Mouse (Mus musculus): ENCODE measurements at regions not wholly inside any gene's neighbourhood (a gene's known extent, or its start where the extent isn't known, plus 50 kb on each side); places are given as distances from the start of the nearest gene placed in this dataset.

DNA sequence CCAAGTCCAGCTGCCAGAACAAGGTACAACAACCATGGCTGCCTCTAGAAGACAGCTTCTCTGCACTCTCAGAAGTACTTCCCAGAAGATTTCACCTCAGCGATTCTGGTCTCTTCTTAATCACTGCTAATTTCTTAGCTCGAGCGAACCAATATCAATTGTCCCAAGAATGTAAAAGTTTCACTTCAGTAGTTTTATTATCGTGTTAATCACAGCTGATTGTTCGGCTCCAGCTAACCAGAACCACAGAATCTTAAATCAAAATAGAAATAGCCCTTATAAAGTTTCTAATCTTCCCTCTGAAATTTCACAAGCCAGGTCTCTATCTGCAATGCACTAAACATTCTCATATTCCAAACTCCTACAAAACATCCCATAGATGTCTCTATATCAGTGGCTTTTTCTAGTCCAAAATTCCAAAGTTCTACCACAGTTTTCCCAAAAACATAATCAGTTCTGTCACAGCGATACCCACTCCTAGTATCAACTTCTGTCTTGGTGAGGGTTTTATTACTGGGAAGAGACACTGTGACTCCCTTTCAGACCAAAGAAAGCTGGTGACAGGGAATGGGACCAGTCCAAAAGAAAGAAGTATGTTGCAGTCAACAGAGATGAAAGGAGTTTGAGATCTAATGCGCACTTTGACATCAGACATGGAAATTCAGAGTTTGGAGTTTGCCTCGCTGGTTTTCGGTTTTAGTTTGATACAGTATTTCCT, 130.2 kb downstream of the Gm10283 start:
- DNase-seq: no peak

GRCm38 (mm10) chr8:60348291-60348690, 154.7 kb downstream of the Gm10283 start:
- DNase-seq: no peak

DNA sequence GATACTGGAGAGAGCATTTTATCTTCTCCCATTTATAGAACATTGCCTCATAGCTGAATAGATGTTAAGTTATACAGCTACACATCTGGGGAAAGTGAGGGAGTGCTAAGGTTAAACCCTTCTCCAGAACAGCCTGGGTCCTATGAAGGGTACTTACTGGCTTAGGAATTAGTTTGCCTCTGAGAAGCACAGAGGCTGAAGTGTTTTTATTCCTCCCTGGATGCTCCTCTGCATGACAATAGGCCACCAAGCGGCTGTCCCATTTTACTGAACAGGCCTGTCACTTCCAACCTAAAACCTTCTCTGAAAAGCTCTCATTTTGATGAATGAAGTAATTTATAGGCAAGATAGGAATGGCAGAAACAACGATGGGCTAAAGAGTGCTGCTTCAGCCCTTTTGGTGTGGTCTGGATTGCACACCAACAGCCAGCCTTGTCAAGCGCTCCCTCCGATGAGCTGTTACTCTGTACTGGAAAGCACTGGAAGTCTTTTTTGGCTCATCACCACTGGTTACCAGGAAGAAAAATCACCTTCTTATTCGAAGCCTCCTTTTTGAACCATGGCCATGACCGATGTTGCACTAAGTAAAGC, 157.1 kb downstream of the Gm10283 start:
- DNase-seq: no peak

GRCm38 (mm10) chr8:60315478-60315877, 187.5 kb downstream of the Gm10283 start:
- DNase-seq: no peak

- DNase-seq: no peak
These were observed 188.8 kb downstream of the Gm10283 start for GRCm38 (mm10) chr8:60313977-60314854.

DNA sequence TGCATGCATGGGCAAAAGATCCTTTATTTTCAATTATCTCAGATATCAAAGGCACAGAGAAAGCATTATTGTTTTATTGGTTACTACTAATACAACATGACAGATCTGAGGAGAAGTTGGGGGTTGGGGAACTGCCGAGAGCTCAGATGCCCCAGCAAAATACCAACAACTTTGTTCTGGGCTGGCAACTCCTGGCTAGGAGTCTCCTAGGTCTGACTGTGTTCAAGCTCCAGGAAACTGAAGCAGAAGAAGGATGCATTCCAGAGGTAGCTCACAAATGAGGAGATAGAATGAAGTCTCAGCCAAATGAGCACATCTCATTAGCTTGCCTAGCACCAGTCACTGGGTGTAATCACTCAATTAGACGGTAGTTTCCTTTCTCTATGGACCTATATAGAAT, 192.9 kb downstream of the Gm10283 start:
- DNase-seq: no peak

DNA sequence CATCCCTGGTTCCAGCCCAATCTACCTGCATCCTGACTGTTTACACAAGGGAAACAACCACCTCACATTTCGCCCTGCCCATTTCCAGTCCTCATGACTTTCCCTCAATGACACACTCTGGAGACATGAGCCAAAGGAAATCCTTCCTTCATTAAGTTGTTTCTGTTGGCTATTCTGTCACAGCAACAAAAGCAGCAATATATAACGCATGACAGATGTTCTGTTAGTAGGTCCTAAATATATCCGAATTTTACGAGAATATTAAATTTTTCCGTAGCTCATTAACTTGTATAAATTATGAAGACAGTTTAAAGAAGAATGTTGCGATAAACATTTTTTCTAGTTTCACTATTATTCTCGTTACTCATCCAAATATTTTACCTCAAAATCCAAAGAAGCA, 201.7 kb downstream of the Gm10283 start:
- no peak for DNase-seq

DNA sequence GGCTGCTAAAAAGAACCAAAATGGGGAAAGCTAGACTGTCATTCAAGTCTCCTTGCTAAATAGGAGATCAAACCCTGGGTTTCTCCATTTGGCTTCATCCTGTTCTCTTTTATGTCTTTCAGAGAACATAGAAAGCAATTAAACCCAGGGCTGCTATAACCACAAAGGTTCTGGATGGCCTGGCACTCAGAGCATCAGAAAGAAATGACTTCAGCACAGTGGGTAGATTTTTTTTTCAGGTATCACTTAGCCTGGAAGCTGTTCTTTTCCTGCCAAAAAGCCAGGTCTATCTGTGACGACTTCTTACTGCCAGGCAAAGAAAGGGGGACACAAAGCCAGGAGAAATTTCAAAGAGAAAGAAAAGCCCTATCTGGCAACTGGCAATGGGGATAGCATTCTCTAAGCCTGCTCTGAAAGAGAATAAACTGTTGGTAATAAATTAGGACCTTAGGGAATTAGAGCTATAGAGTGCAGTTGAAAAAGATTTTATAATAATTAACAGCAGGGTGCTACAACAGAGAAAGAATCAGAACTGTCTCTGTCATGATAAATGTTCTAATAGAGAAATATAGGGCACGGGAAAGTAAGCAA, 225.7 kb downstream of the Gm10283 start:
- no peak for DNase-seq

DNA sequence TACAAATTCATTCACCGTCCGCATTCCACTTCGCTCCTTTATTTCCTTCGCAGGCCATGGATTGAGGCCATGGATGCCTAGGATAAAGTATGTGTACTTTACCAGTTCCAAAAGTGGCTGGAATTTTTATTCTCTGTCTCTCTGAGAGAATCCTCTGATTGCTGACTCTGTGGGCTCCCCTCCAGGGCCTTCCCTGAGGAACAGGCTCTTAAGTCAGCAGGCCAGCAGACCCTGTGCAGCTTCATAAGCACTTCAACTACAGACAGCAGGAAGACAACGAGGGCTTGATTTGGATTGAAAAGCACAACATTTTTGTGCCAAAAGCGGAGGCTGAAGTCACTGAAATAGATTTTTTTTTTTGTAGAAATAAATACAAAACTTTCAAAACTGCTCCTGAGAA, 252.7 kb downstream of the Gm10283 start:
- DNase-seq: no peak

DNA sequence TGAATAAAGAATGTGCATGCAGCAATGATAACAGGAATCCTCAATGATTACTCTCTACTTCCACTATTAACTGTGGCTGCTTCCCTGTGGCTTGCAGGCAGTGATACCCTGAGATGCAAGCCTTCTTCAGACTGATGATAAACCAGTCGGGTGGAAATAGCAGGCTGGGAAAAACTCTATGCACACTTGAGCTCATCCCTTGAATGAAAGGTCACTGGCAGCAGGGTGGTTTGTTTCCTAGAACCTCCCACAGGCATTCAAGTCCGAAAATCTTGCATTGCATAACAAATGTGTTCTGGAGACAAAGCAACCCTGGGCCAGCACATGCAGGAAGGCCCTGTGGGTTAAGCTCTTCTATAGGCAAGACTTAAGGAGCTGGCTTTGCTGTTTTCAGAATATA, 253.3 kb downstream of the Gm10283 start:
- DNase-seq: peak; percentile 39 to 51

GRCm38 (mm10) chr8:60247601-60248000, 255.4 kb downstream of the Gm10283 start:
- DNase-seq: no peak

GRCm38 (mm10) chr8:60241366-60241765, 261.6 kb downstream of the Gm10283 start:
- no peak for DNase-seq

DNA sequence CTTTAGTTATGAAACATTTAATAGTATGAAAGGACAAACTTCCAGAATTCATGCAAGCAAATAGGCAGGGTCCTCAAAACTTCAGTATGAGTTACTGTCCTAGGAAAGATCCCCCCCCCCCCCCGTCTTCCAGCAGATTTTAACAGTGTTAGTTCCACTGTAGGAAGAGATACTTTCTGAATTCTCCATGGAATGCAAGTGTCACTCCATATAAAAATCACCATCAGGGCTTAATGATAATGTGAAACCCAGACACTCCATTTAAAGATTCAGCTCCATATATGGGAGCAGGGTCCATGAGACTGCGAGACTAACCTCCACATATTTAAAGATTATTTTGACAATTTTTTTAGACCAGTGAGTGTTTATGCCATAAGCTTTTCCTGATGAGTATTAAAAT, 282.1 kb downstream of the Gm10283 start:
- DNase-seq: no peak

DNA sequence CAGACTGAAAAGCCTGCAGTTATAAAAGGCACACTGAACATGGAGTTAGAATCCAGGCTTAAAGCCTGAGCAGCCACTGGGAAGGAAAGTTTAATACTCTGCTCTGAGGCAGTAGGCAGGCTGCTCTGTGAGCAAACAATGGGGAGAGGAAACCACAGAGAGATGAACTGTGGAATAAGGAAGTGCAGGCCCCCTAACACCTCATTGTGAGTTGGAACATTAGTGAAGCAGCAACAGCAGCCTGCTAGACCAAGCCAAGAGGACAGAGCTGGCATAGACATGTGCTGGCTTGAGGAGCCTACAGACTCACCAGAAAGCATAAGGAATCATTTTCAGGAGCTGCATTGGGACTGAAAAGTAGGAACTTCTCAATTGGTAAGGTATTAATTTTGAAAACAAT, 307.4 kb downstream of the Gm10283 start:
- DNase-seq: no peak

- DNase-seq: no peak
These were observed 335.2 kb downstream of the Gm10283 start for GRCm38 (mm10) chr8:60167716-60168272.

Measured in kidney, adult 8-10 months (tissue).